Mouse (Mus musculus): ENCODE results near the gene Ralgapb.
A peak's percentile ranks its signal among the peaks of the same experiment; 100 is the strongest.

The Ralgapb gene

GRCm38 (mm10) chr2:158519800-158520199 lies 110.2 kb downstream of the Ralgapb start:
- DNase-seq = no peak

- DNase-seq = peak; percentile 60
Measured at GRCm38 (mm10) chr2:158523060-158523459, 113.4 kb downstream of the Ralgapb start.

DNA sequence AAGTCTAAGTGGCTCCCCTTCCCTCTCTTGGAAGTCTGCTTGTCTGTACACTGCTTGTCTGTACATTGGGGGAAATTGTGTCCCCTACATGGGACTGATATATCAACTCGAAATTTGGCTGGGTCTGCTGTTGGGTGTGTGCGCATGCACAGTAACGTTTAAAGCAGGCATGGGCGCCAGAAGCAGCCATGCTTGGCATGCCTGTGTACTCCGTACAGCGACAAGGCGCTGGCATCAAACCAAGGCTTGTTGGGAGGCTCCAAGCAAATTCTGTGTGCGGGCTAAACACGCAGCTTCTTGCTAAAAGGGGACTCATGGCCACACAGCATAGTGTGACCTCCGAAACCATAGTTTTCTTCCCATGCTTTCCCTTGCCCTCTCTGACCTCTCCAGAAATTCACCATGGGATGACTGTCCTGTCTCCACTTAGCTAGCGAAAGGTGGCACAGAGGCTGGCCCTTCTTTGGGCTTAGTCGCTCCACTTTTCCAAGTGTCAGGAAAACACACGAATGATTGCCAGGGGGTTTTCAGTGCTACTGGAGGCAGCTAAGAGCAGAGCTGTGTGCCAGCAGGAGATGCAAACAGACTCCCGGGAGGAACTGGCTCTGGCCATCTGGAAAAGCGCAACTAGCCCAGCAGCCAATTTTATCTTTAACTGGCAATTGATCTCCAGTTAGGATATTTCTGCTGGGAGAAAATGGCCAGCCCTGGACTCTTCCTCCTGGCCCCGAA lies 114.6 kb downstream of the Ralgapb start:
- no peak for DNase-seq

GRCm38 (mm10) chr2:158534090-158534489 lies 124.4 kb downstream of the Ralgapb start:
- peak; percentile 61 for DNase-seq

GRCm38 (mm10) chr2:158534559-158534958 lies 124.9 kb downstream of the Ralgapb start:
- no peak for DNase-seq

- no peak for DNase-seq
Measured at GRCm38 (mm10) chr2:158539433-158540305, 130.0 kb downstream of the Ralgapb start.

- no peak for DNase-seq
Measured at GRCm38 (mm10) chr2:158541286-158541685, 131.6 kb downstream of the Ralgapb start.

- no peak for DNase-seq
Measured at GRCm38 (mm10) chr2:158545266-158545665, 135.6 kb downstream of the Ralgapb start.

DNA sequence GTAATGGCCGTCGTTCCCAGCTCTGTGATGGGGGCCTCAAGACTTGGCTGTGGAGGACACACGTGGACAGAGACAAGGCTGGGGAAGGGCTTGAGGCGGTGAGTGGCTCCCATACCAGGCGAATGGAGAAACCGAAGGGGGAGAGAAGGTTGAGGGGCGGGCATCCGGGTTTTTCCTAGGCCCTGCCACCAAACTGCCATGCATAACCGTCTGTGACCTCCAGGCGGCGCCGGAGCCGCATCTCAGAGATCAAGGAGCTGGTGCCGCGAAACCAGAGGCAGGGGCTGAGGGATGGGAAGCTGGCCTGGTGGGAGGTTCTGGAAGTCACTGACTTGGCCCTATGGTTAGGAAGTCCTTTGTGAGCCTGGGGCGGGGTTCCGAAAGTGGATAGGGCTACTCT lies 137.1 kb downstream of the Ralgapb start:
- DNase-seq = peak; percentile 74
